Mouse (Mus musculus): ENCODE data around the gene Cd1d1. TPM values are rescaled to one million over a fixed set of nuclear protein-coding genes. Genes with fewer than 3 reads are reported as not detected.
"Not testable (repeated sequence)": the region's sequence is repeated elsewhere in the genome, so short reads cannot be mapped to it uniquely, and the experiment has no call there.

Cd1d1 gene
- polyA plus RNA-seq (2012) = 0.03 TPM in 1 of 2 replicates, not detected in the other

- Histone ChIP-seq H3K9me3 (ENCODE audit: control insufficient read depth, low read length) (no peaks in the 10 kb centered on the region), H3K4me3 (replicated peaks) (peak within 1 kb of the TSS; percentile 62), H3K4me1 (ENCODE audit: control insufficient read depth) (peaks cover 6% of the 10 kb centered on the region), H3K27me3 (ENCODE audit: control insufficient read depth) (no peaks in the 10 kb centered on the region), H3K36me3 (ENCODE audit: control insufficient read depth) (no peaks in the 10 kb centered on the region)
- no peak for TF ChIP-seq TAL1 (IDR thresholded peaks at IDR 0.05; ENCODE audit: low read length)
- TF ChIP-seq GATA1 (IDR thresholded peaks at IDR 0.05; ENCODE audit: low read length) = no peak
Measured at GRCm38 (mm10) chr3:86999415-86999740, at the start of gene Cd1d1. Gene Cd1d1, minus strand, starts transcription at chr3:86999441.

GRCm38 (mm10) chr3:87047801-87048200 lies 48.6 kb upstream of the Cd1d1 start:
- H3K4me3 ChIP-seq (replicated peaks) = no peak overlapping the region
- H3K4me1 ChIP-seq (ENCODE audit: control insufficient read depth) = no peaks in the 10 kb centered on the region
- TF ChIP-seq TAL1 (IDR thresholded peaks at IDR 0.05; ENCODE audit: low read length) = no peak
- TF ChIP-seq GATA1 (IDR thresholded peaks at IDR 0.05; ENCODE audit: low read length) = no peak
- no peaks in the 10 kb centered on the region for H3K36me3 ChIP-seq (ENCODE audit: control insufficient read depth)
- no peaks in the 10 kb centered on the region for H3K9me3 ChIP-seq (ENCODE audit: control insufficient read depth, low read length)
- no peaks in the 10 kb centered on the region for H3K27me3 ChIP-seq (ENCODE audit: control insufficient read depth)

GRCm38 (mm10) chr3:87041733-87042132 lies 42.5 kb upstream of the Cd1d1 start:
- Histone ChIP-seq H3K4me3 (replicated peaks) (no peak overlapping the region), H3K27me3 (ENCODE audit: control insufficient read depth) (no peaks in the 10 kb centered on the region), H3K36me3 (ENCODE audit: control insufficient read depth) (no peaks in the 10 kb centered on the region), H3K4me1 (ENCODE audit: control insufficient read depth) (no peaks in the 10 kb centered on the region), H3K9me3 (ENCODE audit: control insufficient read depth, low read length) (no peaks in the 10 kb centered on the region)
- TF ChIP-seq TAL1 (IDR thresholded peaks at IDR 0.05; ENCODE audit: low read length) (no peak), GATA1 (IDR thresholded peaks at IDR 0.05; ENCODE audit: low read length) (no peak)

GRCm38 (mm10) chr3:87038500-87038899 lies 39.3 kb upstream of the Cd1d1 start:
- H3K4me3 ChIP-seq (replicated peaks) = no peak overlapping the region
- no peaks in the 10 kb centered on the region for H3K4me1 ChIP-seq (ENCODE audit: control insufficient read depth)
- no peaks in the 10 kb centered on the region for H3K9me3 ChIP-seq (ENCODE audit: control insufficient read depth, low read length)
- no peaks in the 10 kb centered on the region for H3K27me3 ChIP-seq (ENCODE audit: control insufficient read depth)
- no peaks in the 10 kb centered on the region for H3K36me3 ChIP-seq (ENCODE audit: control insufficient read depth)
- TF ChIP-seq TAL1 (IDR thresholded peaks at IDR 0.05; ENCODE audit: low read length) (no peak), GATA1 (IDR thresholded peaks at IDR 0.05; ENCODE audit: low read length) (no peak)

GRCm38 (mm10) chr3:87034061-87034460 lies 34.8 kb upstream of the Cd1d1 start:
- Histone ChIP-seq H3K9me3 (ENCODE audit: control insufficient read depth, low read length) (no peaks in the 10 kb centered on the region), H3K36me3 (ENCODE audit: control insufficient read depth) (no peaks in the 10 kb centered on the region), H3K4me3 (replicated peaks) (no peak overlapping the region), H3K4me1 (ENCODE audit: control insufficient read depth) (no peaks in the 10 kb centered on the region), H3K27me3 (ENCODE audit: control insufficient read depth) (no peaks in the 10 kb centered on the region)
- TF ChIP-seq TAL1 (IDR thresholded peaks at IDR 0.05; ENCODE audit: low read length) (no peak), GATA1 (IDR thresholded peaks at IDR 0.05; ENCODE audit: low read length) (no peak)

GRCm38 (mm10) chr3:87033357-87033756 lies 34.1 kb upstream of the Cd1d1 start:
- H3K27me3 ChIP-seq (ENCODE audit: control insufficient read depth) = no peaks in the 10 kb centered on the region
- no peaks in the 10 kb centered on the region for H3K36me3 ChIP-seq (ENCODE audit: control insufficient read depth)
- no peak for TF ChIP-seq TAL1 (IDR thresholded peaks at IDR 0.05; ENCODE audit: low read length)
- TF ChIP-seq GATA1 (IDR thresholded peaks at IDR 0.05; ENCODE audit: low read length) = no peak
- H3K9me3 ChIP-seq (ENCODE audit: control insufficient read depth, low read length) = no peaks in the 10 kb centered on the region
- no peaks in the 10 kb centered on the region for H3K4me1 ChIP-seq (ENCODE audit: control insufficient read depth)
- no peak overlapping the region for H3K4me3 ChIP-seq (replicated peaks)

- no peak for TF ChIP-seq GATA1 (IDR thresholded peaks at IDR 0.05; ENCODE audit: low read length)
- TF ChIP-seq TAL1 (IDR thresholded peaks at IDR 0.05; ENCODE audit: low read length) = no peak
- H3K36me3 ChIP-seq (ENCODE audit: control insufficient read depth) = no peaks in the 10 kb centered on the region
- H3K9me3 ChIP-seq (ENCODE audit: control insufficient read depth, low read length) = no peaks in the 10 kb centered on the region
- H3K4me1 ChIP-seq (ENCODE audit: control insufficient read depth) = no peaks in the 10 kb centered on the region
- H3K27me3 ChIP-seq (ENCODE audit: control insufficient read depth) = no peaks in the 10 kb centered on the region
- H3K4me3 ChIP-seq (replicated peaks) = no peak overlapping the region
Measured at GRCm38 (mm10) chr3:87030855-87031254, 31.6 kb upstream of the Cd1d1 start.

GRCm38 (mm10) chr3:87017707-87018106 lies 18.5 kb upstream of the Cd1d1 start:
- TF ChIP-seq GATA1 (IDR thresholded peaks at IDR 0.05; ENCODE audit: low read length) = no peak
- TF ChIP-seq TAL1 (IDR thresholded peaks at IDR 0.05; ENCODE audit: low read length) = no peak
- H3K36me3 ChIP-seq (ENCODE audit: control insufficient read depth) = no peaks in the 10 kb centered on the region
- no peaks in the 10 kb centered on the region for H3K4me1 ChIP-seq (ENCODE audit: control insufficient read depth)
- no peak overlapping the region for H3K4me3 ChIP-seq (replicated peaks)
- no peaks in the 10 kb centered on the region for H3K27me3 ChIP-seq (ENCODE audit: control insufficient read depth)
- no peaks in the 10 kb centered on the region for H3K9me3 ChIP-seq (ENCODE audit: control insufficient read depth, low read length)

- H3K4me3 ChIP-seq (replicated peaks) = no peak overlapping the region
- H3K9me3 ChIP-seq (ENCODE audit: control insufficient read depth, low read length) = no peaks in the 10 kb centered on the region
- no peaks in the 10 kb centered on the region for H3K4me1 ChIP-seq (ENCODE audit: control insufficient read depth)
- no peaks in the 10 kb centered on the region for H3K36me3 ChIP-seq (ENCODE audit: control insufficient read depth)
- no peaks in the 10 kb centered on the region for H3K27me3 ChIP-seq (ENCODE audit: control insufficient read depth)
- TF ChIP-seq GATA1 (IDR thresholded peaks at IDR 0.05; ENCODE audit: low read length) (no peak), TAL1 (IDR thresholded peaks at IDR 0.05; ENCODE audit: low read length) (no peak)
Measured at GRCm38 (mm10) chr3:87017001-87017400, 17.8 kb upstream of the Cd1d1 start.

GRCm38 (mm10) chr3:87015931-87016330 lies 16.7 kb upstream of the Cd1d1 start:
- H3K9me3 ChIP-seq (ENCODE audit: control insufficient read depth, low read length) = no peaks in the 10 kb centered on the region
- H3K27me3 ChIP-seq (ENCODE audit: control insufficient read depth) = no peaks in the 10 kb centered on the region
- TF ChIP-seq TAL1 (IDR thresholded peaks at IDR 0.05; ENCODE audit: low read length) (no peak), GATA1 (IDR thresholded peaks at IDR 0.05; ENCODE audit: low read length) (no peak)
- H3K4me3 ChIP-seq (replicated peaks) = no peak overlapping the region
- no peaks in the 10 kb centered on the region for H3K4me1 ChIP-seq (ENCODE audit: control insufficient read depth)
- H3K36me3 ChIP-seq (ENCODE audit: control insufficient read depth) = no peaks in the 10 kb centered on the region

- H3K4me3 ChIP-seq (replicated peaks); H3K36me3 ChIP-seq (ENCODE audit: control insufficient read depth); H3K9me3 ChIP-seq (ENCODE audit: control insufficient read depth, low read length); H3K4me1 ChIP-seq (ENCODE audit: control insufficient read depth); H3K27me3 ChIP-seq (ENCODE audit: control insufficient read depth): not testable (repeated sequence)
Measured at GRCm38 (mm10) chr3:87012406-87012805, 13.2 kb upstream of the Cd1d1 start.

GRCm38 (mm10) chr3:87008281-87008680 lies 9.0 kb upstream of the Cd1d1 start:
- H3K27me3 ChIP-seq (ENCODE audit: control insufficient read depth); H3K4me1 ChIP-seq (ENCODE audit: control insufficient read depth); H3K4me3 ChIP-seq (replicated peaks); H3K9me3 ChIP-seq (ENCODE audit: control insufficient read depth, low read length); H3K36me3 ChIP-seq (ENCODE audit: control insufficient read depth): not testable (repeated sequence)

Data from erythroblast, embryonic 14.5 days (primary cell).